Mouse (Mus musculus): ENCODE results near the gene Slc25a15. TPM values are rescaled to one million over a fixed set of nuclear protein-coding genes. Genes with fewer than 3 reads are reported as not detected.

Slc25a15 gene
- total and polyA plus RNA-seq, 3 experiments, result 3.9 to 13.4 (median 12.7) TPM

DNA sequence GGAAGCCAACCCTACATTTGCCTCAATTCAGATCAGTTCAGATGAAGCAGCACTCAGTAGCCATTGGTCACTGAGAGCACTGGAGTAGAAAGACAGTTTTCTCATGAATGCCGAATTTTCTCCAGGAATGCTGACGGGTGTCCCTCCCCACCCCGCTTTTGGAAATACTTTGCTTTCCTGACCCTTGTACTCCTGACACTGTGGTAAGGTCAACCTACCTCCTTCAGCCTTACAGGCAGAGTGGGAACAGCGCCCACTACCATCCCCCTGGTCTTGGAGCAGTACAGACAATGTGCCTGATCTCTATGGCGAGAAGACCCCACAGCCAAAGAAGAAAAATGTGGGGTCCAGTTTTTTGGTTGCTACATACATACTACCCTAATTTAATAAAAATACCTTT, 22.1 kb downstream of the Slc25a15 start:
- Histone ChIP-seq H3K9ac (ENCODE audit: low read depth, low read length) (no peak overlapping the region), H3K4me1 (ENCODE audit: control insufficient read depth, insufficient read depth, low read length) (no peaks in the 10 kb centered on the region), H3K4me3 (no peak overlapping the region), H3K36me3 (ENCODE audit: control insufficient read depth, insufficient read depth, low read length) (no peaks in the 10 kb centered on the region), H3K79me2 (replicated peaks; ENCODE audit: control insufficient read depth, insufficient read depth, low read length) (no peaks in the 10 kb centered on the region), H3K27ac (no peak overlapping the region), H3K27me3 (ENCODE audit: control insufficient read depth, insufficient read depth, low read length) (no peaks in the 10 kb centered on the region)
- no peak for DNase-seq
- intact Hi-C loops (cut with DNase I), result loop anchor here (10.0 kb wide), 1 partner anchor 382 kb away; no protein-coding TSS in a partner anchor
- 87% methylated on average over 5 of the region's 5 CpGs for WGBS
- no peak for TF ChIP-seq CTCF (IDR thresholded peaks at IDR 0.05)
- TF ChIP-seq EP300 (IDR thresholded peaks at IDR 0.05; ENCODE audit: insufficient read depth, low read depth, low read length), result no peak
- no peak for TF ChIP-seq POLR2A (IDR thresholded peaks at IDR 0.05; ENCODE audit: insufficient read depth, low read depth, low read length)

DNA sequence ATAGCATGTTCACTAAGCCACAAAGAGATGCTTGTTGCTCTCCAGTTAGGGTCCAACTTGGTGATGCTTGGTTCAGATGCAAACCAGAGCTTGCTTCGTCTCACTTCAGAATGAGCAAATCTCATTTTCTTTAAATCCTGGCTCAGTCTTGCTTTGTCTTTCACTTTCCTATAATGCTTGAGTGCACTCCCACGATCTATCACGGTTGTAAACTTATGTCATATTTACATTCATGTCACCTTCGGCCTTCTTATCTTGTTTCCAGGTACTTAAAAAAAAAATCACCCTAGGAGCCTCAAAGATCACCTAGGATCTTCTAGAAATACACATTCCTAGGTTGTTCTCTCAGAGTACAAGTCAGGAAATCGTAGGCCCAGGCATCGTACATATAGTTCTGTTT, 38.5 kb downstream of the Slc25a15 start:
- no peak overlapping the region for H3K9ac ChIP-seq (ENCODE audit: low read depth, low read length)
- no peak overlapping the region for H3K4me3 ChIP-seq
- no peaks in the 10 kb centered on the region for H3K27me3 ChIP-seq (ENCODE audit: control insufficient read depth, insufficient read depth, low read length)
- no peaks in the 10 kb centered on the region for H3K79me2 ChIP-seq (replicated peaks; ENCODE audit: control insufficient read depth, insufficient read depth, low read length)
- H3K4me1 ChIP-seq (ENCODE audit: control insufficient read depth, insufficient read depth, low read length), result no peaks in the 10 kb centered on the region
- intact Hi-C loops (cut with DNase I), result no loop called here
- no peaks in the 10 kb centered on the region for H3K36me3 ChIP-seq (ENCODE audit: control insufficient read depth, insufficient read depth, low read length)
- no peak overlapping the region for H3K27ac ChIP-seq
- 80% methylated on average over 6 of the region's 6 CpGs for WGBS
- no peak for TF ChIP-seq CTCF (IDR thresholded peaks at IDR 0.05)
- TF ChIP-seq POLR2A (IDR thresholded peaks at IDR 0.05; ENCODE audit: insufficient read depth, low read depth, low read length), result no peak
- no peak for TF ChIP-seq EP300 (IDR thresholded peaks at IDR 0.05; ENCODE audit: insufficient read depth, low read depth, low read length)
- DNase-seq, result no peak

DNA sequence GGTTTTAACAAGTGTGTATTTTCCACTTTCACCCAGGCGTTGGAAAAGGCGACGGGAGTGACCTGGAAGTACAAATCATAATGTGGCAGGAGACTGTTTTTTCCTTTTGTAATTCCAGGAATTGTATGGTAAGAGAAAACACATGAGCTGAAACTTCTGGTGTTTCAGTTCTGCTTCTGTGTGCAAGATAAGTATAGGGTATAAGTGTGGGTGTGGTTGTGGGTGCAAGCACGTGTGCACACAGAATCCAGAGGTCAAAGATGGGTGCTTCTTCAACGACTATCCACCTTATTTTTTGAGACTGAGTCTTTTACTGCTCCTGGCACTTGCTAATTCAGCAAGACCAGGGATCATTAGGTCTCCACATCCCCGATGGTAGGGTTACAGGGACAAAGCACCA, 39.0 kb downstream of the Slc25a15 start:
- TF ChIP-seq POLR2A (IDR thresholded peaks at IDR 0.05; ENCODE audit: insufficient read depth, low read depth, low read length) (no peak), EP300 (IDR thresholded peaks at IDR 0.05; ENCODE audit: insufficient read depth, low read depth, low read length) (no peak), CTCF (IDR thresholded peaks at IDR 0.05) (no peak)
- Histone ChIP-seq H3K27ac (no peak overlapping the region), H3K27me3 (ENCODE audit: control insufficient read depth, insufficient read depth, low read length) (no peaks in the 10 kb centered on the region), H3K36me3 (ENCODE audit: control insufficient read depth, insufficient read depth, low read length) (no peaks in the 10 kb centered on the region), H3K4me3 (no peak overlapping the region), H3K9ac (ENCODE audit: low read depth, low read length) (no peak overlapping the region), H3K4me1 (ENCODE audit: control insufficient read depth, insufficient read depth, low read length) (no peaks in the 10 kb centered on the region), H3K79me2 (replicated peaks; ENCODE audit: control insufficient read depth, insufficient read depth, low read length) (no peaks in the 10 kb centered on the region)
- 68% methylated on average over 6 of the region's 6 CpGs for WGBS
- no peak for DNase-seq
- intact Hi-C loops (cut with DNase I), result no loop called here

DNA sequence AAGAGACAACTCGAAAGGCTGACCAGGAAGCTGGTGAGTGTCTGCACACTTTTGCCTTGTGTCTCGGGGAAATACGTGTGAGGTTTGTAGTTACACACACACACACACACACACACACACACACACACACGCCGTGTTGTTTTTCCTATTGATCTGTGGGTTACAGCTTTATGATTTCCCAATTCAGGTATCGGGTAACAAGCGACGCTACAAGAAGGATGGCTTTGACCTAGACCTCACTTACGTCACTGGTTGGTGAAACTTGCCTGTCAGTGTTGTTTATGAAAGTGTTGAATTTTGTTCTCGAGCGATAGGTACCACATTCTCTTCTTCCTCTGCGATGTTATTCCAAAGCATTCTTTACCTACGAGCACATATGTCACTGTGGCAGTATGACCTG, 63.0 kb downstream of the Slc25a15 start:
- Histone ChIP-seq H3K9ac (ENCODE audit: low read depth, low read length) (no peak overlapping the region), H3K27me3 (ENCODE audit: control insufficient read depth, insufficient read depth, low read length) (0 out of 2 replicates have a peak, but pooled peaks cover 1% of the 10 kb centered on the region), H3K4me1 (ENCODE audit: control insufficient read depth, insufficient read depth, low read length) (no peaks in the 10 kb centered on the region), H3K4me3 (no peak overlapping the region), H3K27ac (no peak overlapping the region), H3K36me3 (ENCODE audit: control insufficient read depth, insufficient read depth, low read length) (no peaks in the 10 kb centered on the region), H3K79me2 (replicated peaks; ENCODE audit: control insufficient read depth, insufficient read depth, low read length) (no peaks in the 10 kb centered on the region)
- no peak for DNase-seq
- intact Hi-C loops (cut with DNase I), result no loop called here
- 85% methylated on average over 13 of the region's 13 CpGs for WGBS
- TF ChIP-seq EP300 (IDR thresholded peaks at IDR 0.05; ENCODE audit: insufficient read depth, low read depth, low read length), result no peak
- TF ChIP-seq POLR2A (IDR thresholded peaks at IDR 0.05; ENCODE audit: insufficient read depth, low read depth, low read length), result no peak
- TF ChIP-seq CTCF (IDR thresholded peaks at IDR 0.05), result no peak

Other genes starting within 250 kb of the Slc25a15 start
- gene Nek3, start 232.2 kb downstream of the Slc25a15 start, total RNA-seq (2021), result 1 to 10 TPM; 1.4 to 2.1 TPM
- gene Nek3, start 232.2 kb downstream of the Slc25a15 start, polyA plus RNA-seq (2012; rRNA removed), result 1.00 and 1.9 TPM in 2 replicates
- gene Ckap2, start 212.8 kb downstream of the Slc25a15 start, total RNA-seq (2021), result under 1 TPM; 0.11 to 0.29 TPM
- 0.21 and 0.53 TPM in 2 replicates for gene Ckap2, start 212.8 kb downstream of the Slc25a15 start, polyA plus RNA-seq (2012; rRNA removed)
- gene Vps36, start 205.8 kb downstream of the Slc25a15 start, total RNA-seq (2021), result 10 to 100 TPM; 25.2 to 27.0 TPM
- 9.9 and 16.2 TPM in 2 replicates for gene Vps36, start 205.8 kb downstream of the Slc25a15 start, polyA plus RNA-seq (2012; rRNA removed)
- 1 to 10 TPM; 4.8 TPM for gene Thsd1, start 171.3 kb downstream of the Slc25a15 start, total RNA-seq (2021)
- 4.4 and 6.2 TPM in 2 replicates for gene Thsd1, start 171.3 kb downstream of the Slc25a15 start, polyA plus RNA-seq (2012; rRNA removed)
- not detected for gene Tpte, start 115.2 kb downstream of the Slc25a15 start, total RNA-seq (2021)
- not detected in 2 replicates for gene Tpte, start 115.2 kb downstream of the Slc25a15 start, polyA plus RNA-seq (2012; rRNA removed)
- 10 to 100 TPM; 51.1 to 59.2 TPM for gene Mrps31, start 12.8 kb upstream of the Slc25a15 start, total RNA-seq (2021)
- 12.5 and 25.2 TPM in 2 replicates for gene Mrps31, start 12.8 kb upstream of the Slc25a15 start, polyA plus RNA-seq (2012; rRNA removed)

All from heart, adult 2 months (tissue).